Mouse (Mus musculus): Measurements from ENCODE around the gene Ppp2r5c.

GRCm38 (mm10) chr12:110606161-110606560, 159.2 kb downstream of the Ppp2r5c start:
- TF ChIP-seq EP300 (IDR thresholded peaks at IDR 0.05; ENCODE audit: low read depth) = no peak
- TF ChIP-seq CTCF (IDR thresholded peaks at IDR 0.05; ENCODE audit: low read depth) = no peak

Measured in heart, postnatal 0 days (tissue).